Mouse (Mus musculus): ENCODE data around the gene Hoxd9.

DNA sequence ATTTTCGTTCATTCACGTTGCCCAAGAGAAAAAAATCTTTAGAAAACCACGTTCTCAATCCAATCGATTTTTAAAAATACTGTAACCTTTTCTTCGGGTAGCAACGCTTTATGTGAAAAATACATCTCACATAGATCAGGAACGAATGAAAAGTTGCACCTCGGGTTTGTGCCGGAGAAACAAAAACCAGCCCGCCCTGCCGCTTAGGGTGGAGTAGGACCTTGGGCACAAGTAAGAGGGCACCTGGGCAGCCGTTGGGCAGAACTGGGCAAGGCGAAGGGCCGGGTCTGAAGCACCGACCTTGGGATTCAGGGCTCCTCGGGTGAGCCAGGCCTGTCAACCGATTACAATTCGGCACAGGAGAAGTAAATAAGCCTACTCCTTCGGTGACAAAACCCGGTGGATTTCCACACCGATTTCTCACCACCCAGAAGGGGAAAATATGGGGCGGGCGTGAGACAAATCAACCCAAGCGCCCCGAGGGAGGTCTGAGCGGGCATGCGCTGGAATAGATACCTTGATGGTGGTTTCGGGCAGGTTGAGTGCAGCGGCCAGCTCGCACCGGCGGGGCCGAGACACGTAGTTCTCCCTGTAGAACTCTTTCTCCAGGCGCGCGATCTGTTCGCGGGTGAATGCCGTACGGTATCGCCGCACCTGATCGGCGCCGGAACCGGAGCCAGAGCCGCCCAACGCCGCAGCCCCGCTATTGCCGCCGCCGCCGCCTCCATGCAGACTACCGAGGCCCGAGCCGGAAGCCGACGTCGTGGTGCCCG is 40.1 kb upstream of the Hoxd9 start:
- TF ChIP-seq CTCF (IDR thresholded peaks at IDR 0.05; ENCODE audit: low read depth) (no peak), EP300 (optimal IDR thresholded peaks at IDR 0.05) (no peak)
